In the genomic region with DNA sequence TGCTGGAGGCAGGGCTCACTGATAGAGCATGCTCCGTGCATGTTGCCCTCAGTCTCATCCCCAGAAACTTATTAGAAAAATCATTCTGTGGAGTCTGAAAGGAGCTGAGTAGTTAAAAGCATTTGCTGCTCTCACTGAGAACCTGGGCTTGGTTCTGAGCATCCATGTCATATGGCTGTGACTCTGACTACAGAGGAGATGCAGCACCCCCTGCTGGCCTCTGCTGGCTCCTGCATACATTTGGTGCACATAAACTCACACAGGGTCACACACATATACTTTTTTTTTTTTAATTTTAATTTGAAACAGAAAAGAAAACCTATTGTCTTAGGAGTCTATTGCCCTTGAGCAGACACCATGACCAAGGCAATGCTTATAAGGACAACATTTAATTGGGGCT, we compare ENCODE assay signal across 13 mouse cellular contexts.
"Had no signal": no experiment of that assay in that cellular context is flagged by ENCODE, and none has a peak within 500 bp of the region (broad histone marks: within the 10 kb centered on the region; RNA-seq: fewer than 3 reads in every experiment).

No protein-coding gene starts in this region.

- H3K9me3 ChIP-seq: limb, embryonic 10.5 days; liver, embryonic 15.5 days; stomach, embryonic 15.5 days had no signal

- DNase-seq: kidney, adult 18-20 months; kidney, postnatal 25 days; lung, adult 2 months; lung, postnatal 36 days; right cerebral cortex, postnatal 14 days; thymus, adult 18-20 months; thymus, postnatal 25 days had no signal

- H3K9ac ChIP-seq: liver, embryonic 15.5 days; midbrain, embryonic 13.5 days; stomach, embryonic 15.5 days had no signal

- H3K27me3 ChIP-seq: liver, embryonic 15.5 days; midbrain, embryonic 13.5 days; stomach, embryonic 15.5 days had no signal

- H3K4me2 ChIP-seq: liver, embryonic 15.5 days; midbrain, embryonic 13.5 days; stomach, embryonic 15.5 days had no signal

- ATAC-seq: lung, postnatal 0 days; midbrain, embryonic 13.5 days had no signal

- H3K27ac ChIP-seq: left cerebral cortex, adult 2 months; limb, embryonic 10.5 days; liver, embryonic 15.5 days; midbrain, embryonic 13.5 days; stomach, embryonic 15.5 days had no signal

- H3K36me3 ChIP-seq: limb, embryonic 10.5 days; liver, embryonic 15.5 days; midbrain, embryonic 13.5 days; stomach, embryonic 15.5 days had no signal

- H3K4me3 ChIP-seq: left cerebral cortex, adult 2 months; limb, embryonic 10.5 days; liver, embryonic 15.5 days; midbrain, embryonic 13.5 days; stomach, embryonic 15.5 days had no signal

- H3K4me1 ChIP-seq: liver, embryonic 15.5 days; midbrain, embryonic 13.5 days; stomach, embryonic 15.5 days had no signal
